Mouse (Mus musculus) kidney, embryonic 14.5 days (tissue): ENCODE data around the gene 9130023H24Rik. TPM values are rescaled to one million over a fixed set of nuclear protein-coding genes. Genes with fewer than 3 reads are reported as not detected.

Source experiments
- ATAC-seq: fragments of 200-750 bp; cut with Nextera tagmentation; 2 replicates; pipeline ENCODE4 v1.8.0; 2017; ENCODE audit warnings: moderate number of reproducible peaks, mild to moderate bottlenecking, moderate TSS enrichment, moderate library complexity; ENCODE audit not compliant: low FRiP score, low TSS enrichment
- H3K27ac ChIP-seq: fragments of 300-500 bp; sonication (generic); 2 replicates; pipeline ENCODE4 v1.5.1; 2014; ENCODE audit warnings: low read depth, mild to moderate bottlenecking, low read length, moderate library complexity, mixed read lengths
- H3K27me3 ChIP-seq: fragments of 300-500 bp; sonication (generic); 2 replicates; pipeline ENCODE4 v1.6.1; 2014; ENCODE audit warnings: mild to moderate bottlenecking, low read length; ENCODE audit not compliant: control insufficient read depth, insufficient read depth
- H3K36me3 ChIP-seq: fragments of 300-500 bp; sonication (generic); 2 replicates; pipeline ENCODE4 v1.6.1; 2014; ENCODE audit warnings: low read length, mixed read lengths; ENCODE audit not compliant: control insufficient read depth, insufficient read depth
- H3K4me1 ChIP-seq: fragments of 300-500 bp; sonication (generic); 2 replicates; pipeline ENCODE4 v1.6.1; 2014; ENCODE audit warnings: low read length, mixed read lengths; ENCODE audit not compliant: control insufficient read depth, insufficient read depth
- H3K4me2 ChIP-seq: fragments of 300-500 bp; sonication (generic); replicated peaks from 2 replicates; pipeline ENCODE4 v1.6.1; 2014; ENCODE audit warnings: low read depth, mild to moderate bottlenecking, low read length
- H3K4me3 ChIP-seq: fragments of 300-500 bp; sonication (generic); 2 replicates; pipeline ENCODE4 v1.5.1; 2014; ENCODE audit warnings: mild to moderate bottlenecking, low read length
- H3K9ac ChIP-seq: fragments of 300-500 bp; sonication (generic); 2 replicates; pipeline ENCODE4 v1.6.1; 2014; ENCODE audit warnings: low read depth, mild to moderate bottlenecking, low read length, moderate library complexity
- H3K9me3 ChIP-seq: fragments of 300-500 bp; sonication (generic); 2 replicates; pipeline ENCODE4 v1.6.1; 2016; ENCODE audit warnings: low read length; ENCODE audit not compliant: control insufficient read depth
- WGBS: fragments of 180-500 bp; shearing (Covaris S2); extraction: QIAGEN DNeasy Blood & Tissue Kit; methylation state at CpG from one replicate; pipeline ENCODE4 v1.1.7; 2014; 5-methylcytosine and 5-hydroxymethylcytosine counted together
- polyA plus RNA-seq: library from polyadenylated mRNA; unstranded; fragments of >200 nt; fragmentation: Nextera tagmentation; extraction: Ambion mirVana; gene quantifications from 2 replicates; pipeline ENCODE4 v1.2.1, GENCODE M21; 2014

9130023H24Rik gene
- polyA plus RNA-seq, 1 experiment from 2014 or later: 9.5 TPM

DNA sequence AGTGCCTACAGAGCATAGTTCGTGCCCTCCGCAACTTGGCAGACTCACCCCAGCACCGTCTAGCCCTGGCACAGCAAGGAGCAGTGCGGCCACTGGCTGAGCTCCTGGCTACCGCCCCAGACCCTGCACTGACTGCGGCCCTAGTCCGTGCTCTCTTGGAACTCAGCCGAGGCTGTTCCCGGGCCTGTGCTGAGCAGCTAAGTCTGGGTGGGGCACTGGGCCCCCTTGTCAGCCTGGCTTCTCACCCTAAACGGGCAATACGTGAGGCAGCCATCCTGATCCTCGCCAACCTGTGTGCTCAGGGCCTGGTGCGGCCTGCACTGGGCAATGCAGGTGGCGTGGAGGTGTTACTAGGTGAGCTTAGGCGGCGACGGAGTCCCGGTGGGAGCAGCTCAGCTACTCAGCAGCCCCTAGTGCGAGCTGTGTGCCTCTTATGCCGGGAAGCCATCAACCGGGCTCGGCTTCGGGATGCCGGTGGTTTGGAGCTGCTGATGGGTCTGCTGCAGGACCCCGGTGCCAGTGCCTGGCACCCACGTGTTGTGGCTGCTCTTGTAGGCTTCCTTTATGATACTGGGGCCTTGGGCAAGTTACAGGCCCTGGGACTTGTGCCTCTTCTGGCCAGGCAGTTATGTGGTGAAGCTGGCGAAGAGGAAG is 2.4 kb upstream of the 9130023H24Rik start:
- no peak for ATAC-seq
- H3K9ac ChIP-seq: no peak overlapping the region

GRCm38 (mm10) chr7:128238991-128239390 is 1.2 kb upstream of the 9130023H24Rik start:
- no peak for ATAC-seq
- H3K9ac ChIP-seq: peak overlapping the region; percentile 50; the same call in 1 of the 2 replicates
- WGBS: 33% methylated on average over 4 of the region's 4 CpGs

More for the DNA sequence above, 2.4 kb upstream of the 9130023H24Rik start:
- Histone ChIP-seq H3K4me3 (no peak overlapping the region), H3K27ac (no peak overlapping the region), H3K9me3 (no peaks in the 10 kb centered on the region), H3K4me2 (no peak overlapping the region), H3K4me1 (peaks cover 5% of the 10 kb centered on the region), H3K36me3 (peaks cover 50% of the 10 kb centered on the region), H3K27me3 (no peaks in the 10 kb centered on the region)
- WGBS: 93% methylated on average over 25 of the region's 27 CpGs

DNA sequence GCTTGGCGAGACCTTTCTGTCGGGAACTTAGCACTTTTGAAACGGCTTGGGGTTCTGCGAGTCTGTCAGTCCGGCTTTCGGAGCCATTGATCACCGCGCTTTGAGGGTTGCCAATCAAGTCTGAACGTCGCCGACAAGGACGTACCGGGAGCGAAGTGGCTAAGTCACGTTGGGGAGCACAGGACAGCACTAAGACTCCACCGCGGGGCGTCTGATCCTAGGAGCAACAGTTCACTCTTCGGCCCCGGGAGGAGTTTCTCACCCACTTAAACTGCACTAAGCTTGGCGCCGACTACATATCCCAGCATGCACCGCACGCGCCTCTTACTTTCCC is 271 bp downstream of the 9130023H24Rik start:
- Histone ChIP-seq H3K4me1 (peaks cover 5% of the 10 kb centered on the region), H3K27ac (peak overlapping the region; percentile 97), H3K4me2 (peak overlapping the region; percentile 75), H3K4me3 (peak overlapping the region; percentile 79), H3K27me3 (no peaks in the 10 kb centered on the region), H3K9me3 (no peaks in the 10 kb centered on the region), H3K36me3 (peaks cover 30% of the 10 kb centered on the region; the same call in 1 of the 2 replicates), H3K9ac (peak overlapping the region; percentile 86)
- no peak for ATAC-seq
- under 1% methylated on average over 25 of the region's 25 CpGs for WGBS

More at GRCm38 (mm10) chr7:128238991-128239390, 1.2 kb upstream of the 9130023H24Rik start:
- peaks cover 38% of the 10 kb centered on the region for H3K36me3 ChIP-seq
- peak overlapping the region; percentile 69 for H3K4me2 ChIP-seq
- H3K9me3 ChIP-seq: no peaks in the 10 kb centered on the region
- H3K4me1 ChIP-seq: peaks cover 5% of the 10 kb centered on the region
- H3K4me3 ChIP-seq: peak overlapping the region; percentile 79
- H3K27me3 ChIP-seq: no peaks in the 10 kb centered on the region
- H3K27ac ChIP-seq: peak overlapping the region; percentile 97

- Histone ChIP-seq H3K9me3 (no peaks in the 10 kb centered on the region), H3K4me1 (peaks cover 5% of the 10 kb centered on the region), H3K27ac (peak within 1 kb of the TSS; percentile 97), H3K4me2 (peak within 1 kb of the TSS; percentile 75), H3K36me3 (peaks cover 24% of the 10 kb centered on the region; the same call in 1 of the 2 replicates), H3K4me3 (peak within 1 kb of the TSS; percentile 79), H3K27me3 (no peaks in the 10 kb centered on the region), H3K9ac (peak within 1 kb of the TSS; percentile 86)
- ATAC-seq: peak; percentile 17
- 26% methylated on average over 37 of the region's 37 CpGs for WGBS
Measured at GRCm38 (mm10) chr7:128236856-128237592, 807 bp downstream of the 9130023H24Rik start, which contains the start of gene Armc5. Gene Armc5, plus strand, starts transcription at chr7:128237342.

DNA sequence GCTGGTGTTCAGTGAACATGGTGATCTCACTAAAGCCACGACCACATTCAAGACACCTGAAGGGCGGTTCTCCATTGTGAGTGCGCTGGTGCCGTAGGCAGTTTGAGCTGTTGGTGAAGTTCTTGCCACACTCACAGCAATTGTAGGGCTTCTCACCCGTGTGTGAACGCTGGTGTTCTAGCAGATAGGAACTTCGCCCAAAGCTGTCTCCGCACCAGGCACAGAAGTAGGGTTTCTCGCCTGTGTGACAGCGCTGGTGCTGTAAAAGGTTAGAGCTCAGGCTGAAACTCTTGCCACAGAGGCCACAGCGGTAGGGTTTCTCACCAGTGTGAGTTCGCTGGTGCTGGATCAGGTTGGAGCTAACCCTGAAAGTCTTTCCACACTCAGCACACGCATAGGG is 1.4 kb downstream of the 9130023H24Rik start:
- Histone ChIP-seq H3K4me1 (peaks cover 5% of the 10 kb centered on the region), H3K4me2 (peak overlapping the region; percentile 75; the same call in 1 of the 2 replicates), H3K9me3 (no peaks in the 10 kb centered on the region), H3K36me3 (peaks cover 19% of the 10 kb centered on the region; the same call in 1 of the 2 replicates), H3K9ac (no peak overlapping the region), H3K4me3 (no peak overlapping the region), H3K27me3 (0 out of 2 replicates have a peak, but pooled peaks cover 1% of the 10 kb centered on the region), H3K27ac (no peak overlapping the region)
- ATAC-seq: no peak
- 95% methylated on average over 13 of the region's 13 CpGs for WGBS

GRCm38 (mm10) chr7:128235481-128235880 is 2.4 kb downstream of the 9130023H24Rik start:
- Histone ChIP-seq H3K27ac (no peak overlapping the region), H3K4me2 (no peak overlapping the region), H3K4me1 (peaks cover 5% of the 10 kb centered on the region), H3K9ac (no peak overlapping the region), H3K27me3 (0 out of 2 replicates have a peak, but pooled peaks cover 4% of the 10 kb centered on the region), H3K36me3 (peaks cover 10% of the 10 kb centered on the region; the same call in 1 of the 2 replicates), H3K4me3 (no peak overlapping the region), H3K9me3 (no peaks in the 10 kb centered on the region)
- no peak for ATAC-seq
- WGBS: 86% methylated on average over 1 of the region's 1 CpGs

- WGBS: 92% methylated on average over 2 of the region's 2 CpGs
- H3K9me3 ChIP-seq: no peaks in the 10 kb centered on the region
Measured at GRCm38 (mm10) chr7:128234796-128235195, 3.0 kb downstream of the 9130023H24Rik start.

GRCm38 (mm10) chr7:128231741-128232140 is 6.1 kb downstream of the 9130023H24Rik start:
- 0 out of 2 replicates have a peak, but pooled peaks cover 4% of the 10 kb centered on the region for H3K27me3 ChIP-seq
- no peak overlapping the region for H3K9ac ChIP-seq
- no peak overlapping the region for H3K4me2 ChIP-seq
- H3K36me3 ChIP-seq: peaks cover 3% of the 10 kb centered on the region; the same call in 1 of the 2 replicates
- no peak overlapping the region for H3K27ac ChIP-seq
- ATAC-seq: no peak
- H3K4me3 ChIP-seq: no peak overlapping the region
- no peaks in the 10 kb centered on the region for H3K9me3 ChIP-seq
- WGBS: 48% methylated on average over 8 of the region's 8 CpGs
- peaks cover 3% of the 10 kb centered on the region for H3K4me1 ChIP-seq

More at GRCm38 (mm10) chr7:128234796-128235195, 3.0 kb downstream of the 9130023H24Rik start:
- H3K4me3 ChIP-seq: no peak overlapping the region
- ATAC-seq: no peak
- peaks cover 3% of the 10 kb centered on the region; the same call in 1 of the 2 replicates for H3K36me3 ChIP-seq
- peaks cover 5% of the 10 kb centered on the region for H3K4me1 ChIP-seq
- 0 out of 2 replicates have a peak, but pooled peaks cover 4% of the 10 kb centered on the region for H3K27me3 ChIP-seq
- no peak overlapping the region for H3K27ac ChIP-seq
- H3K4me2 ChIP-seq: no peak overlapping the region
- no peak overlapping the region for H3K9ac ChIP-seq
